Mouse (Mus musculus) heart, adult 8-10 months (tissue): Measurements from ENCODE around the gene Mia3. TPM values are rescaled to one million over a fixed set of nuclear protein-coding genes. Genes with fewer than 3 reads are reported as not detected.
"Not testable (repeated sequence)": the region's sequence is repeated elsewhere in the genome, so short reads cannot be mapped to it uniquely, and the experiment has no call there.

ENCODE experiments used
- DNase-seq: peaks from one replicate; pipeline ENCODE4 v3.0.0; 2022; ENCODE audit warnings: low spot score
- total RNA-seq, 4 experiments: library from RNA; stranded (reverse); gene quantifications; 2 replicates each; pipeline ENCODE4 v1.2.4; 2022

The Mia3 gene
- total RNA-seq, 4 experiments from 2014 or later, result 115 to 126 (median 124) TPM

- DNase-seq, result peak; percentile 84
Observed at GRCm38 (mm10) chr1:183344886-183345816, 24.2 kb downstream of the Mia3 start.

GRCm38 (mm10) chr1:183342902-183343301 is 26.5 kb downstream of the Mia3 start:
- DNase-seq, result not testable (repeated sequence)

- DNase-seq, result no peak
Observed at GRCm38 (mm10) chr1:183327171-183327570, 42.2 kb downstream of the Mia3 start.

- no peak for DNase-seq
Observed at GRCm38 (mm10) chr1:183324433-183324832, 44.9 kb downstream of the Mia3 start.

- DNase-seq, result no peak
Observed at GRCm38 (mm10) chr1:183323923-183324322, 45.4 kb downstream of the Mia3 start.

- not testable (repeated sequence) for DNase-seq
Observed at GRCm38 (mm10) chr1:183322496-183322895, 46.9 kb downstream of the Mia3 start.

GRCm38 (mm10) chr1:183320708-183321107 is 48.6 kb downstream of the Mia3 start:
- DNase-seq, result no peak

GRCm38 (mm10) chr1:183315783-183316182 is 53.6 kb downstream of the Mia3 start:
- no peak for DNase-seq

- no peak for DNase-seq
Observed at GRCm38 (mm10) chr1:183312076-183312475, 57.3 kb downstream of the Mia3 start.

GRCm38 (mm10) chr1:183309601-183310000 is 59.8 kb downstream of the Mia3 start:
- DNase-seq, result not testable (repeated sequence)

GRCm38 (mm10) chr1:183308476-183308875 is 60.9 kb downstream of the Mia3 start:
- DNase-seq, result no peak

GRCm38 (mm10) chr1:183307555-183307954 is 61.8 kb downstream of the Mia3 start:
- no peak for DNase-seq

GRCm38 (mm10) chr1:183299161-183299560 is 70.2 kb downstream of the Mia3 start:
- DNase-seq, result peak; percentile 100

- DNase-seq, result peak; percentile 66
Observed at GRCm38 (mm10) chr1:183297886-183298489, 71.4 kb downstream of the Mia3 start.

- DNase-seq, result peak; percentile 35
Observed at GRCm38 (mm10) chr1:183297473-183297885, 71.9 kb downstream of the Mia3 start.

GRCm38 (mm10) chr1:183296877-183297383 is 72.4 kb downstream of the Mia3 start, which contains the start of gene Brox:
Gene Brox, minus strand, starts transcription at chr1:183297269.
- DNase-seq, result peak; percentile 93

- DNase-seq, result no peak
Observed at GRCm38 (mm10) chr1:183296465-183296864, 72.9 kb downstream of the Mia3 start, which contains the start of gene Aida. Gene Aida, plus strand, starts transcription at chr1:183296590.

GRCm38 (mm10) chr1:183289576-183289975 is 79.8 kb downstream of the Mia3 start:
- DNase-seq, result no peak

GRCm38 (mm10) chr1:183288351-183288750 is 81.0 kb downstream of the Mia3 start:
- DNase-seq, result no peak
